Mouse (Mus musculus) megakaryocyte, adult 5-6 weeks (primary cell): ENCODE data around the gene Sipa1l1. TPM values are rescaled to one million over a fixed set of nuclear protein-coding genes. Genes with fewer than 3 reads are reported as not detected.
A peak's percentile ranks its signal among the peaks of the same experiment; 100 is the strongest.
"Not testable (repeated sequence)": the region's sequence is repeated elsewhere in the genome, so short reads cannot be mapped to it uniquely, and the experiment has no call there.

Experiments
- ATAC-seq: 2 replicates; pipeline ENCODE4 v1.8.0; 2016; ENCODE audit warnings: mild to moderate bottlenecking, inconsistent platforms; ENCODE audit not compliant: poor library complexity, severe bottlenecking
- total RNA-seq, 2 experiments: library from RNA; stranded (forward) in 1 of 2; stranded (reverse) in 1 of 2; fragments of 153-499, 151-499 nt in 1 of 2; fragments of 221-1000, 200-1000 nt in 1 of 2; gene quantifications; 2 replicates each; pipeline versions ENCODE4 v1.2.3 to v1.2.4; 2015 to 2017

The Sipa1l1 gene
- total RNA-seq, 2 experiments from 2014 or later = 7.0 to 8.1 TPM

DNA sequence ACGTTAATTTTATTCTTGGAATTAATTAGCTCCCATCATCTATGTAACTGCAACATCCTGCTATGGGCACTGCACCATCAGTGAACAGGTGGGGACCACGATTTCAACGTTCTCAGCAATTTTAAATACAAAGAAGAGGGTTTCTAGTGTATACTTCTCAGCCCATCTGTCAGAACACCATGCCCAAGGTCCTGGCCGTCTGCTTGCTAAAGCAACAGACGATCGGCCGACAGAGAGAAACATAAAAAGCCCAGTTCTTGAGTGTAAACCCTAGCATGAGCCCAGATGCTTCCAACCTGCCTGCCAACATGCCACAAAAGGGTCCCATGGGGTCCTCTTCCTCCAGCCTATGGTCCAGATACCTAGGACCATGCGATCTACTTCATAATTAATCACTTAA is 288.9 kb downstream of the Sipa1l1 start:
- no peak for ATAC-seq

DNA sequence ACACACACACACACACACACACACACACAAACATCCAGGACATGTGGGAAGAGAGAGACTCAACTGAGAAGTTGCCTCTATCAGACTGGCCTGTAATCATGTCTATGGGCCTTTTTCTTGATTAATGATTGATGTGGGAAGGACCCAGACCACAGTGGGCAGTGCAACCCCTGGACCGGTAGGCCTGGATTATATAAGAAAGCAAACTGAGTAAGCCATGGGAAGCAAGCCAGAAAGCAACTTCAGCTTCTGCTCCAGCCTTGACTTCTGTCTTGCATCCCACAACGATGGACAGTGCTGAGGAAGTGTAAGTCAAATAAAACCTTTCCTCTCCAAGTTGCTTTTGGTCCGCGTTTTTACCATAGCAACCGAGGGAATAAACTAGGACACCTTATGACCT is 298.1 kb downstream of the Sipa1l1 start:
- ATAC-seq = no peak

- no peak for ATAC-seq
Measured at GRCm38 (mm10) chr12:82467641-82468040, 298.5 kb downstream of the Sipa1l1 start.

DNA sequence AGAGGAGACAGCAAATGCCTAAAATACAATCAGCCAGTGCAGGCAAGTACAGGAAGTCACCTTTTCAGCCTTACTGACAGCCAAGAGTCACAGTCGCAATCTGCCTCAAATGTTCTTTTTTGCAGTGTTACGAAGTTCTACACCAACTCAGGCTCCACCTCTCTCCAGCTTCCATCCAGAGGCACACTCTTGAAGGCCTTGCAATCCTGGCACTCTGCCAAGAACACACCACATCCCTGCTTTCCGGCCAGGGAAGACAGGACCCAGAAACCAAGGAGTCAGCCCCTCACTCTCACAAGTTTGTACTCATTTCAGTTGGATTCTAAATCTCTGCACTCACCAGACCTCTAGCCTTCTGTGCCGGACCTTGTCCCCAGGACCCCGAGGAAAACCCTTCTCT is 299.3 kb downstream of the Sipa1l1 start:
- no peak for ATAC-seq

DNA sequence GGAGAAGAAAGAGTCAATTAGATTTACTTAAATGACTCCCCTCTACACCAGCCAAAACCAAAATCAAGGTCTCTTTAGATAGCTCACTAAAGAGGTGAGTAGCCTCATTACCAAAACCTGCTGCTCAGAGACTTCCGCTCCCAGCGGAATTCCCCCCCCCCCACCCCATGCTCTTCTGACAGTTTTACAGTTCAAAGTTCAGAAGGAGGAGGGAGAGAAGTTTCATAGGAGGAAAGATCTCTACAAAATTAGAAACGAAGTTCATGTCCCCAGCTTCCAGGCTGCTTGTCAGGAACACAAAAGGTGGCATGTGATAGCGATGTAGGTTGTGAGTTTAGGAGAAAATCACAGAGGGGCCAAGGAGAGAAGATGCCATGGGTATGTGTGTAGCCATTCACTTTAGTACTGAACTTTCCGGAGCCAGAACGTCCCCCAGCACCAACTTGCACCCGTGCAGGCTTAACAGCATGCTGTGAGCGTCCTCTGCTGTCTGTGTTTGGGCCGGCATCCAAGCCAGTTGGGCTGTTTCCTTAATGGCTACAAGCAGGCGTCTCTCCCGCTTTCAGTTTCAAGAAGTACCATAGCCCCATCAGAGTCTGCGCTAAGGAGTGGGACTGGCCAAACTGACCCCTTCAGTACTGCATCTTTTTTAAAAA is 300.7 kb downstream of the Sipa1l1 start:
- peak; percentile 88 for ATAC-seq

DNA sequence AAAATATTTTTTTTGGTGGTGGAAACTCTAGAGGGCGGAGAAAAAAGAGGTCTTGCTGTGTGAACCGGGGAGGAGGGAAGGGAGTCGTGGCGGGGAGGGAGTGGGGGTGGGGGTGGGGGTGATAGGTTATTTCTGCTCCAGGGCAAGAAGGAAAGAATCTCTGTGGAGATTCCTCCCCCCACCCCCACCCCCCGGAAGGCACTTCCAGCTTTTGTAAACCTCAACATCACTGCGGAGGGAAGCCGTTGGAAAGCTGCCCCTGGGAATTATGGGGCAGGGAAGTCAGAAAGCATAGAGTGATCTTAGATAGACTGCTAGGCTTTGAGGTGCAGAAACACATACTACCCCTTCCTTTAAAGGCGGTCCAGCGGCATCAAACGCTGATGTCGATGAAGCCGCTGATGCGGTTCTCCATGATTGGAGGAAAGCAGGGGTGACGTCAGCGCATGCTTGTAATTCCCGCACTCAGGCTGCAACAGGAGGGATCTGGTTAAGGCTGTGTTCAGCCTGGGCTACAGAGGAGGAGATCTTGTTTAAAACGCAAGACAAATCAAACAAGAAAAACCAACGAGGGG is 301.3 kb downstream of the Sipa1l1 start:
- peak; percentile 61 for ATAC-seq

DNA sequence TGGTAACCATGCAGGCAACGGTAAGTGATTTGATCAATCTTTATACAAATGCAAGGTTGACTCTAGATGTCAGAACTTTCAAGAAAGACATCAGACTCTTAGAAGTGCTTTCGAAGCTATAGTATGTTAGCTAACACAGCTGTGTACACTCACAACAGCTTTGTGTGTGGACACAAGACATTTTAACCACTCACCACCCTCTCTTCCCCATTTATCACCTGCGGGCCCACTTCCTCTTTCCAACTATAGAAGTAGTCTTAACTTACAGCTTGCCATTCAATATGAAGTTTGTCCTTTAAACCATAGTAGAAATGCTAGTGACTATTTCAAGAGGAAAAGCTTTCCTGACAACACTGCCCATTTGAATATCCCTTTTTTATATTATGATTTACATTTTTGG is 303.7 kb downstream of the Sipa1l1 start:
- ATAC-seq = peak; percentile 39; the same call in 1 of the 2 replicates

DNA sequence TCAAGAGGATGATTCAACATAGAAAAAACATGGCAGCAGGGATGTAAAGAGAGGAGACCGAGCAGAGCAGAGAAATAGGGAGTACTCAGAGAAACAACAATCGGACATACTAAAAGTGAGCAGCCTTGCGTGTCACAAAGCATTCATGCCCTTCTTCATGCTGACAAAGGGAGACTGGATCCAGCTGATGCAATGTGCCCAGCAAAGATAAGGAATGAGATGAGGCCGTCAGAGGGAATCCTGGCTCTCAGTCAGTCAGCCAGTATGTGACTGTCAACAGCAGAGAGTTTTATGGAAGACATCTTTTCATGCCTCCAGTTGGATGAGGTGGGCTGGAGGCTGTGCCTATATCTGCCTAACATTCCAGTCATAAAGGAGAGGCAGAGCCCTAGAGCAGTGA is 304.1 kb downstream of the Sipa1l1 start:
- no peak for ATAC-seq

DNA sequence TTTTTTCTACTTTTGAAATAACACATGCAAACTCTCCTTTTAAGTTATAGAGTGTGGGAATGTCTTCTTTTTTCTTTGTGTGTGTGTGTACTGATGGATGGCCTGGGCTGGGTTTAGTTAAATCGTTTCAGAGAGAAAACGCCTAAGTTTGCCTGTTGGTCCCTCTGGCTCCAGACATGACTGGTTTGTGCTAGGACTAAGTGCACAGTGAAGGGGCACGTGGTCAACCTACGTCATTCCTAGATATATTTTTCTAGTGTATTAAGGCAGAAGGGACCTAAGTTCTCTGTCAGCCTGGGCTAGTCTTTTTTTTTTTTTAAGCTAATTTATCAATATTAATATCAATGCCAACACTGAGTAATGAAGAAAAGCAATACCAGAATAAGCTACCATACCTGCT is 305.3 kb downstream of the Sipa1l1 start:
- no peak for ATAC-seq

GRCm38 (mm10) chr12:82476028-82476427 is 306.9 kb downstream of the Sipa1l1 start:
- no peak for ATAC-seq

- ATAC-seq = no peak
Measured at GRCm38 (mm10) chr12:82476580-82476979, 307.5 kb downstream of the Sipa1l1 start.

GRCm38 (mm10) chr12:82477826-82478225 is 308.7 kb downstream of the Sipa1l1 start:
- ATAC-seq = no peak

GRCm38 (mm10) chr12:82478256-82478655 is 309.1 kb downstream of the Sipa1l1 start:
- no peak for ATAC-seq

DNA sequence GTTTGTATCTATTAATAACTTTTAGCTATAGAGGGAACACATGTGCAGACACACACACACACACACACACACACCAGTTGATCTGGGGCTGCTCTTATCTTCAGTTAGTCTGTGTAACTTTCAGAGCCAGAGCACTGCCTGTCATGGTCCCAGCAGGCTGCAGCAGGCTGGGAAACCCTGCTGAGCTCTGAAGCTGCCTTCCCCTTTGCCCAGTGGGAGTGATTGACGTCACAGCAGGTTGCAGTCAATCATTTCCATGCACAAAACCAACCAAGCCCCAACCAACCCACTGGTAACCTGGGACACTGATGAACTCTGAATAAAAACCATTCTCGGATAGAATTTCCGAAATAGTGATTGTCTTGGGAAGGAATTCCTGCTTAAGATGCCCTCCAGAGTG is 310.3 kb downstream of the Sipa1l1 start:
- no peak for ATAC-seq

GRCm38 (mm10) chr12:82480425-82480824 is 311.3 kb downstream of the Sipa1l1 start:
- ATAC-seq = not testable (repeated sequence)

DNA sequence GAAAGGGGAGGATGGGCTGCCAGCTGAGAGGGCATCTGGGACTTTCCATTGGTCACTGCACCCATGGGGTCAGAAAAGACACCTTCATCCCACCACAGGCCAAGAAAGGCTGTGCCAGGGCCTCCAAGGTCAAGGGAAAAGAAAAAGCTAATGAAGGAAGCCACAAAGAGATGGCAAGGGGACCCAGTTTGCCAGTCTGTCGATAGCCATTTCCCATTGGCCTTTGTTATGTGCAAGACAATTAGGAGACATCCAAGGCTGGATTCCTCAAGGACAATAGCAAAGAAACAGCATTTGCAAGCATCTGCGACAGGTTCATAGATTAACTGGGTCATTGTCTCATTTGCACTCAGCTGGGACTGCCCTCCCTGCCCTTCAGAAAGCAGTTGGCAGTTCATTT is 316.3 kb downstream of the Sipa1l1 start:
- no peak for ATAC-seq

GRCm38 (mm10) chr12:82486829-82487560 is 317.9 kb downstream of the Sipa1l1 start:
- no peak for ATAC-seq

DNA sequence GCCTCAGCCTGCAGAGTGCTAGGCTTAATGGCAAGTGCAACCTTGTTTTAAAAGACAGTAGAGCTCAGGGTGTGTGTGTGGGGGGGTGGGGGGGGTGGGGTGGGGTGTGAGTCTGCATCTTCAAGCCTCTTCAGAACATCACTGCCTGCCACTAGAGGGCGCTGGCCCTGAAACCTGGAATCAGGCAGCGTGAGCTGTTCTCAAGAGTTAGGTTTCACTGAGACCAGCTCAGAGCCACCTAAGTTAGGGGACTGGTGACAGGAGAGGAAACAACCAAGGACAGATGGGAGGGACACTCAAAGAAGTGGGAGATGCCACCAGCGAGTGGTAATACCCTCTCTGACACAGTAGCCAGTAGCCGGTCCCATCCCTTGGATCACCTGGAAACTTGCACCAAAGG is 320.0 kb downstream of the Sipa1l1 start:
- ATAC-seq = peak; percentile 51; the same call in 1 of the 2 replicates

- no peak for ATAC-seq
Measured at GRCm38 (mm10) chr12:82489621-82490020, 320.5 kb downstream of the Sipa1l1 start.

DNA sequence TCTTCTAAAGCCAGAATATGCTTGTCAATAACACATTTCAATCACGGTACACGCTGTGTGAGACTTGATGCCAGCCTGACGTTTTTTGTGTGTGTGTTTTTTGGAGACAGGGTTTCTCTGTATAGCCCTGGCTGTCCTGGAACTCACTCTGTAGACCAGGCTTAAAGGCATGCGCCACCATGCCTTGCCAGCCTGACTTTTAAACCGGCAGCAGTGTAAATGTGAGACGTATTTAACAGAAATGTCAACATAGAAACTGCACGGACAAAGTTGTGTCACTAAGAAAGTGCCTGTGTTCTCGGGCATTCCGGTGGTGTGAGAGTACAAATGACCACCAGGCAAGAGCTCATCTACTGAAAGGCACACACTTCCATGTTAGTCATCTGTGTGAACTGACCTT is 323.3 kb downstream of the Sipa1l1 start:
- no peak for ATAC-seq

DNA sequence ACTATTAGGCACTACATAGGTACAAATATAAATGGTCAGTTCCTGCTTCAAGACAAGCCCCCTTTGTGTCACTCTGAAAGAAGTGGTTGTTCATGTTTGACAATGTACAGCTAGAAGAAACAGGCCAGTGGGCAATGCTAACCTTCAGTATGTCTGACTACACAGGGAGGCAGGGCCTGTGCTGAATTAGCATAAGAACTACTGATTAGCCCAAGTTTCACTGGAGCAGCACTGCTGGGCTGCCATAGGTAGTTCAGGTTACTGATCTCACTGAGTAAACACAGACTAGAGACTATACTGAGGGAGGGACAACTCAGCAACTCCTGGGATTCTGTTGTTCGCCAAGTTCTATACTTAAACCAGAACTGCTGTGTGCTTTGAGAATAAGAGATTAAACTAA is 324.1 kb downstream of the Sipa1l1 start:
- ATAC-seq = not testable (repeated sequence)

DNA sequence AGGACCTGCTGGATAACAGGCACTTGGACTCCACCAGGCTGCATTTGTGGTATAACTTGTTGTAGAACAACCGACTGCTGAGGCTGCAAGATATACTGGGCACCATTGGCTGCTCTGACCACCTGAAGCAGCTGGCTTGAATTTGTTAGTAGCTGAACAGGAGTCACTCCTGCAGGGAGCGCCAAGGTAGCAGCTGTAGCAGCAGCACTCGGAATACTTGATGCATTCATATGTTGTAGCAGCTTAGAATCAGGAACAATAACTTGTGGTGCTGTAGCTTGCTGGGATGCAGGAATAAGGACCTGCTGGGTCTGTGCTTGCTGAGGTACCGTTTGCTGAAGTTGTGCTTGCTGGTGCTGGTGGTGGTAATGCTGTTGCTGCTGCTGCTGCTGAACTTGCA is 326.8 kb downstream of the Sipa1l1 start:
- no peak for ATAC-seq
